Mouse (Mus musculus) liver, embryonic 12.5 days (tissue): ENCODE data around the gene Ssbp4. TPM values are rescaled to one million over a fixed set of nuclear protein-coding genes. Genes with fewer than 3 reads are reported as not detected.

Source experiments
- ATAC-seq: fragments of 200-750 bp; cut with Nextera tagmentation; 2 replicates; pipeline ENCODE4 v1.8.0; 2017; ENCODE audit warnings: moderate number of reproducible peaks, mild to moderate bottlenecking, moderate library complexity
- H3K27ac ChIP-seq: fragments of 300-500 bp; sonication (generic); 2 replicates; pipeline ENCODE4 v1.5.1; 2016; ENCODE audit warnings: mild to moderate bottlenecking
- H3K27me3 ChIP-seq: fragments of 300-500 bp; sonication (generic); replicated peaks from 2 replicates; pipeline ENCODE4 v1.6.1; 2016; ENCODE audit warnings: mild to moderate bottlenecking, moderate library complexity
- H3K36me3 ChIP-seq: fragments of 300-500 bp; sonication (generic); 2 replicates; pipeline ENCODE4 v1.6.1; 2016; ENCODE audit warnings: mild to moderate bottlenecking, moderate library complexity
- H3K4me1 ChIP-seq: fragments of 300-500 bp; sonication (generic); 2 replicates; pipeline ENCODE4 v1.6.1; 2016
- H3K4me2 ChIP-seq: fragments of 300-500 bp; sonication (generic); 2 replicates; pipeline ENCODE4 v1.6.1; 2016; ENCODE audit warnings: mild to moderate bottlenecking, moderate library complexity
- H3K4me3 ChIP-seq: fragments of 300-500 bp; sonication (generic); 2 replicates; pipeline ENCODE4 v1.5.1; 2016; ENCODE audit warnings: mild to moderate bottlenecking, moderate library complexity
- H3K9ac ChIP-seq: fragments of 300-500 bp; sonication (generic); 2 replicates; pipeline ENCODE4 v1.6.1; 2016; ENCODE audit warnings: mild to moderate bottlenecking, moderate library complexity
- H3K9me3 ChIP-seq: fragments of 300-500 bp; sonication (generic); replicated peaks from 2 replicates; pipeline ENCODE4 v1.6.1; 2016; ENCODE audit warnings: mild to moderate bottlenecking, moderate library complexity
- WGBS: fragments of 180-500 bp; shearing (Covaris S2); methylation state at CpG from one replicate; pipeline ENCODE4 v1.1.7; 2016; ENCODE audit not compliant: insufficient replicate concordance; 5-methylcytosine and 5-hydroxymethylcytosine counted together
- polyA plus RNA-seq: library from polyadenylated mRNA; unstranded; fragments of >200 nt; fragmentation: Nextera tagmentation; extraction: Ambion mirVana; gene quantifications from 2 replicates; pipeline ENCODE4 v1.2.1, GENCODE M21; 2016

Gene Ssbp4
- polyA plus RNA-seq, 1 experiment from 2014 or later = 96.4 TPM

DNA sequence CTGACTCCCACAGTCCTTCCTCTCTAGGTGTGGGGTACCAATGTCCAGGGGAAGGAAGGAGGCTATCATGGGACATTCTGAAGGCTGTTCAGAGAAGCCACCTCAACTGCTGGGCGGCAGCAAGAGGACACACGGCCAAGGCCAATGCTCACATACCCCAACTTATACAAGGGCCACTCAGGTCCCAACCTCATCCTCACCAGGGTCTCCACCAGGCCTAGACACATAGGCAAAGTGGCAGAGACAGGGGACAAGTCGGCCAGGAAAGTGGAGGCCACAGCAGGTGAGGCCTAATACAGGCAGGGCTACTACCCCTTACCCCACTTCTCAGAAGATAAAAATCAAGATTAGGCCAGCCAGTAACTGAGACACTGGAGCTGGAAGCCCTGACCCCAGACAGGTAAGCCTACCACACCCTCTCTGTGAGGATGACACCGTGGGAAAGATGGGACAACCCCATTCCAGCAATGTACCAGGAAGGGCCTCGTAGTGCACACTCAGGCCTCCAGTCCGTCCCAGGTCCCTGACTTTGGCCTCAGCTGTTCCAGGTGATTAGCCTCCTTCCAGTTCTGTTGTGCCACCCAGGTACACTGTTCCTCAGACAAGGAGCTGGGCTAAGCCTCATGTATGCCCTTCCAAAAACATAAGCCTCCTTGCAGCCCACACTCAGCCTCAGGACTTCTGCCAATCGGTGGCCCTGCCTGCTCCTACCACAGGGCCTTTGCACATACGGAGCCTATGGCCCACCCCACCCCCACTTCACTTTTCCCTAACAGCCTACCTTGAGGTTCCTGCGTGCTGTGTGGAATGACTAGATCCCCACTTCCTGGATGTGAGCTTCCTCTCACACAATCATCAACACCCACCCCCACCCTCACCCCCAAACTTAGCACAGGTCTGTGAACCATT, 2.5 kb downstream of the Ssbp4 start:
- Histone ChIP-seq H3K4me2 (peak overlapping the region; percentile 94), H3K4me1 (peaks cover 84% of the 10 kb centered on the region), H3K27me3 (no peaks in the 10 kb centered on the region; the same call in 1 of the 2 replicates), H3K36me3 (peaks cover 30% of the 10 kb centered on the region), H3K4me3 (no peak overlapping the region), H3K9ac (0 out of 2 replicates have a peak overlapping the region, but pooled peaks have one; percentile 95), H3K9me3 (no peaks in the 10 kb centered on the region), H3K27ac (peak overlapping the region; percentile 46; the same call in 1 of the 2 replicates)
- 74% methylated on average over 9 of the region's 9 CpGs for WGBS
- ATAC-seq = no peak

DNA sequence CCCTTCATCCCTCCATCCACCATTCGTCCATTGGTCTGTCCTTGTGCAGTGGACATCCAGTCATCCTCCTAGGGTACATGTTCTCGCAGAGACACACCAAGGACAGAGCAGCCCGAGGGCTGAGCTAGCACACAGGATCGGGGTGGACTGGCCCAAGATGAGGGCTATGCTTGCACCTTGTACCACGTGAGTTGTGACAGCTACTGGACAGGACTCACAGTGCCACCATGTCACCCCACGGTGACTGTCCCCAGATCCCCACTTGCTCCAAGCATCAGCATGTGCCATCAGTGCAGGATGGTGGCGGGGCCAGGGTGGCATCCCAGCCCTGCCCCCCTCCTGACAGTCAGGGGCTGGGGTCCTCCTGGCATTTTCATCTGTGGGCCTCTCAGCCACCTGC, 4.1 kb downstream of the Ssbp4 start:
- 83% methylated on average over 7 of the region's 7 CpGs for WGBS
- H3K9ac ChIP-seq = no peak overlapping the region
- H3K4me1 ChIP-seq = peaks cover 85% of the 10 kb centered on the region
- 0 out of 2 replicates have a peak overlapping the region, but pooled peaks have one; percentile 11 for H3K27ac ChIP-seq
- no peaks in the 10 kb centered on the region; the same call in 1 of the 2 replicates for H3K27me3 ChIP-seq
- no peak for ATAC-seq
- H3K4me2 ChIP-seq = no peak overlapping the region
- H3K36me3 ChIP-seq = peaks cover 40% of the 10 kb centered on the region
- H3K4me3 ChIP-seq = no peak overlapping the region
- no peaks in the 10 kb centered on the region for H3K9me3 ChIP-seq

DNA sequence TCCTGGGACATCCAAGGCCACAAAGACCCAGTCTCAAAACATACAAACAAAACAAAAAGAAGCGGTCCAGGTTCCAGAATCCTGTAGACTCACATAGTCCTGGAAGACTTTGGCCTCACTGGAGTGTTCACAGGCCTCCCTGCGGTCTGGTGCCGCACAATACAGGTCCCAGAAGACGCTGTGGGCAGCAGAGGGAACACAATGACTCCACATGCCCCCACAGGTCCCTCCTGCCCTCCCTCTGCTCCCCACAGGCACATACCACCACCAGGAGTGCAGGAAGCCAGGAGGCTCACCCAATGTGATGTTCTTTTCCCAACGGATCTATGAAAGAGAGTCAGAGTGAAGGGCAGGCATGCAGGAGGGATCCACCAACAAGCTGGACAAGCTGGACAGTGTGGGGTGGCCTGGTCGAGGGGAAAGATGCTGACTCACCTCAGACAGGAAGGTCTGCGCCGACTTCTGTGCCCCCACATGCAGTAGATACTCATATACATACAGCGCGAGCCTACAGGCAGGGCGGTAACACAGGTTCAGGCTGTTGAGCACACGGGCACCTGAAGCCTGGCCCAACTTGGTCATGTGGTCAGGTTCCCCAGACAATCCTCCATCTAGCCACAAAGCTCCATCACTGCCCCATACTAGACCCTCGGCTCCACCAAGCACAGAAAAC, 6.4 kb downstream of the Ssbp4 start:
- 80% methylated on average over 13 of the region's 13 CpGs for WGBS
- Histone ChIP-seq H3K27ac (peak overlapping the region; percentile 39; the same call in 1 of the 2 replicates), H3K4me2 (no peak overlapping the region), H3K4me3 (no peak overlapping the region), H3K36me3 (peaks cover 62% of the 10 kb centered on the region), H3K9ac (no peak overlapping the region), H3K4me1 (peaks cover 86% of the 10 kb centered on the region), H3K9me3 (no peaks in the 10 kb centered on the region), H3K27me3 (no peaks in the 10 kb centered on the region)
- no peak for ATAC-seq

- ATAC-seq = peak; percentile 78
- Histone ChIP-seq H3K36me3 (peaks cover 73% of the 10 kb centered on the region), H3K27ac (peak overlapping the region; percentile 62), H3K4me1 (peaks cover 86% of the 10 kb centered on the region), H3K4me3 (peak overlapping the region; percentile 13; the same call in 1 of the 2 replicates), H3K27me3 (no peaks in the 10 kb centered on the region), H3K9me3 (no peaks in the 10 kb centered on the region), H3K4me2 (peak overlapping the region; percentile 63), H3K9ac (peak overlapping the region; percentile 45; the same call in 1 of the 2 replicates)
- 3% methylated on average over 26 of the region's 26 CpGs for WGBS
Observed at GRCm38 (mm10) chr8:70601271-70601649, 7.4 kb downstream of the Ssbp4 start.

- H3K4me1 ChIP-seq = peaks cover 86% of the 10 kb centered on the region
- 35% methylated on average over 10 of the region's 10 CpGs for whole genome bisulfite sequencing
- no peaks in the 10 kb centered on the region for H3K27me3 ChIP-seq
- peak overlapping the region; percentile 63 for H3K4me2 ChIP-seq
- H3K9me3 ChIP-seq = no peaks in the 10 kb centered on the region
- peak overlapping the region; percentile 62 for H3K27ac ChIP-seq
- peak overlapping the region; percentile 45; the same call in 1 of the 2 replicates for H3K9ac ChIP-seq
- peak overlapping the region; percentile 13; the same call in 1 of the 2 replicates for H3K4me3 ChIP-seq
- no peak for ATAC-seq
- peaks cover 78% of the 10 kb centered on the region for H3K36me3 ChIP-seq
Observed at GRCm38 (mm10) chr8:70600473-70601270, 8.0 kb downstream of the Ssbp4 start.

- Histone ChIP-seq H3K27ac (no peak overlapping the region), H3K9ac (no peak overlapping the region), H3K4me3 (no peak overlapping the region), H3K36me3 (peaks cover 78% of the 10 kb centered on the region), H3K27me3 (no peaks in the 10 kb centered on the region), H3K4me1 (peaks cover 87% of the 10 kb centered on the region), H3K4me2 (no peak overlapping the region), H3K9me3 (no peaks in the 10 kb centered on the region)
- WGBS = 79% methylated on average over 12 of the region's 12 CpGs
- ATAC-seq = no peak
Observed at GRCm38 (mm10) chr8:70599507-70600290, 9.0 kb downstream of the Ssbp4 start.

GRCm38 (mm10) chr8:70598722-70599121, 9.9 kb downstream of the Ssbp4 start:
- 69% methylated on average over 10 of the region's 10 CpGs for WGBS
- H3K4me3 ChIP-seq = no peak overlapping the region
- H3K4me1 ChIP-seq = peaks cover 89% of the 10 kb centered on the region
- peak overlapping the region; percentile 43; the same call in 1 of the 2 replicates for H3K27ac ChIP-seq
- H3K4me2 ChIP-seq = peak overlapping the region; percentile 61
- no peaks in the 10 kb centered on the region for H3K27me3 ChIP-seq
- H3K36me3 ChIP-seq = peaks cover 69% of the 10 kb centered on the region
- no peaks in the 10 kb centered on the region for H3K9me3 ChIP-seq
- no peak for ATAC-seq
- no peak overlapping the region for H3K9ac ChIP-seq

DNA sequence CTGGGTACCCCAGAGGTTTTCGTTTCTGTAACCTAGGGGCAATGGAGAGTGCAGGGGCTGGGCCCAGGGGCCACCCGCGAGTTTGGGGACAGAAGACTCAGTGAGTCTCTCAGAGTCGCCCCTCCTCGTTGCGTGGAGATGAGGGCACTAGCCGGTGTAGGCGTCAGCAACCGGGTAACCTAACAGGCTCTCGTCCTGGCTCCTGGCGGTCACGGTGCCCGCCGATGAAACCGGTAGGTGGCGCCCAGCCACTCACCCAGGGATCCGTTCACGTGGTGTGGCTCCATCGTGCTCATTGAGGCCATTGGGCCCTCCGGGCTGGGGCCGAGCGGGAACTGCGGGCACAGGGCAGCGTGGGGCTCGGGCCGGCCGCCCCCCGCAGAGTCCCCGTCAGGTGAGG, 10.4 kb downstream of the Ssbp4 start:
- peak overlapping the region; percentile 43; the same call in 1 of the 2 replicates for H3K27ac ChIP-seq
- no peaks in the 10 kb centered on the region for H3K27me3 ChIP-seq
- H3K9ac ChIP-seq = 0 out of 2 replicates have a peak overlapping the region, but pooled peaks have one; percentile 5
- no peaks in the 10 kb centered on the region for H3K9me3 ChIP-seq
- peak overlapping the region; percentile 61 for H3K4me2 ChIP-seq
- peaks cover 69% of the 10 kb centered on the region for H3K36me3 ChIP-seq
- H3K4me1 ChIP-seq = peaks cover 93% of the 10 kb centered on the region
- 38% methylated on average over 29 of the region's 29 CpGs for WGBS
- H3K4me3 ChIP-seq = peak overlapping the region; percentile 39
- no peak for ATAC-seq

DNA sequence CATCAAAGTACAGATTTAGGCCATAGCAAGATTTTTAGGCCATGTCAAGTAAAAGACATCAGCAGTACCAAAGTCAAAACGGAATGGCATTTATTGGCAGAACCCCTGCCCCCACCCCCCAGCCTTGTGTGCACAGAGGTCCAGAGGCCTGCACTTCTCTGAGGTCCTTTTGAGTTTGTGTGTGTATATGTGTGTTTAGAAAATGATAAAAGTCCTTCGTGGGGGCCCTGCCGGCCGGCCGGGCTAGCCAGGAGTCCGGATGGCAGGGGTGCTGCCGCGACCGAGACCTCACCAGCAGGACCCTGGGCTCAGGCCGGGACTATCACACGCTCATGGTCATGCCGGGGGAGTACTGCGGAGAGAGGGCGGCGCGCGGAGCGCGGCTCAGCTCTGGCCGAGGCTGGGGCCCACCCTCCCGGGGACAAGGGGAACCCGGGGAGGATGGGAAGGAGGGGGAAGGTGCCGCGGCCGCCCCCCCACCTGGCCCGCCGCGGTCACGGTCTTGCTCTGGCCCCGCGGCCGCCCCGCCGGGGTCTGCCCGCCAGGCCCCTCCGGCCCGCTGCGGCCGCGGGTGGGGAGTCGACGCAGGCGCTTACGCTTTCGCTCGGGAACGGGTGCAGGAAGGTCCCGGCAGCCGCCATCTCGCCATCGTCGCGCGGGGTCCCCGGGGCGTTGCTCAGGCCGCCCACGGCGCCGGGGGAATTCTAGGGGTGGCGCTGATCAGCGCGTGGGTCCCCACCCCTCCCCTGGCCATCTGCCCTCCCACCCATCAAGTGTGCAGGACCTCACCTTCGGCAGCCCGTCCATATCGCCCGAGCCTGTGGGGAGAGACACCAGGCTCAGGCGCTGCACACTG, 11.0 kb downstream of the Ssbp4 start:
- Histone ChIP-seq H3K36me3 (peaks cover 65% of the 10 kb centered on the region), H3K4me3 (peak overlapping the region; percentile 39), H3K27me3 (no peaks in the 10 kb centered on the region), H3K9me3 (no peaks in the 10 kb centered on the region), H3K4me1 (peaks cover 98% of the 10 kb centered on the region), H3K4me2 (peak overlapping the region; percentile 61), H3K9ac (peak overlapping the region; percentile 55), H3K27ac (peak overlapping the region; percentile 43; the same call in 1 of the 2 replicates)
- WGBS = 59% methylated on average over 66 of the region's 68 CpGs
- ATAC-seq = no peak

DNA sequence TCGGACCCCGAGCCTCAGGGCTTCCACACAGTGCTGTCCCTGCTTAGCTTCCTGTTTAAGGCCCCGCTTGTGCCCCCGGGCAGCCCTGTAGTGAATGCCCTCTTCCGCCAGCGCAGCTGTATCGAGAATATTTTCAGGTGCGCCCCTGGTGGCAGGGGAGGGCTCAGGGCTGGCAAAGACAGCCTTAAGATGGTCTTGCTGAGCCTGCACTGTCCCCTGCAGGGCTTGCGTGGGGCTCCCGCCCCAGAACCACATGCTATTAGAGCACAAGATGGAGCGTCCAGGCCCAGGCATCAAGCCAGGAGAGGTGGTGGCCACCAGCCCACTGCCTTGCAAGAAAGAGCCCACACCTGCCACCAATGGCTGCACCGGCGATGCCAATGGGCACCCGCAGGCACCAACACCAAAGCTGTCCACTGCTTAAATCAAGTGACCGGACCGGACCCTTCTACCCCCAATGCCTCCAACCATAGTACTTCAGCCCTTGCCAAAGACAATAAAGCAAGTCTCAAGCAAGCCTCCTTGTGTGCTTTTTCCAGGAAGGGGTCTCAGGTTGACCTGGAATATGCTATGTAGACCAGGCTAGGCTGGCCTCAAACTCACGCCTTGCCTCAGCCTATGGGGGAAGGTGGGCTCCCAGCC, 11.8 kb downstream of the Ssbp4 start:
- Histone ChIP-seq H3K36me3 (peaks cover 65% of the 10 kb centered on the region), H3K9ac (no peak overlapping the region), H3K27me3 (no peaks in the 10 kb centered on the region), H3K27ac (no peak overlapping the region), H3K9me3 (no peaks in the 10 kb centered on the region), H3K4me1 (peaks cover 94% of the 10 kb centered on the region), H3K4me3 (no peak overlapping the region), H3K4me2 (peak overlapping the region; percentile 61; the same call in 1 of the 2 replicates)
- 84% methylated on average over 17 of the region's 17 CpGs for WGBS
- no peak for ATAC-seq
